Mouse (Mus musculus) ES-E14 (cell line): Measurements from ENCODE around the gene Bad.

ENCODE experiments used
- HCFC1 ChIP-seq: IDR thresholded peaks from 2 replicates; pipeline ENCODE4 v1.6.1; 2012; ENCODE audit warnings: low read length, inconsistent platforms, borderline replicate concordance; ENCODE audit not compliant: insufficient read depth
- MAFK ChIP-seq: IDR thresholded peaks from 2 replicates; pipeline ENCODE4 v1.6.1; 2014; ENCODE audit warnings: mild to moderate bottlenecking, low read depth, low read length, inconsistent platforms; ENCODE audit not compliant: insufficient read depth
- ZC3H11A ChIP-seq: IDR thresholded peaks from 2 replicates; pipeline ENCODE4 v1.6.1; 2012; ENCODE audit warnings: low read depth, mild to moderate bottlenecking, inconsistent platforms, low read length, borderline replicate concordance
- ZNF384 ChIP-seq: IDR thresholded peaks from 2 replicates; pipeline ENCODE4 v1.6.1; 2012; ENCODE audit warnings: low read depth, low read length, inconsistent platforms

DNA sequence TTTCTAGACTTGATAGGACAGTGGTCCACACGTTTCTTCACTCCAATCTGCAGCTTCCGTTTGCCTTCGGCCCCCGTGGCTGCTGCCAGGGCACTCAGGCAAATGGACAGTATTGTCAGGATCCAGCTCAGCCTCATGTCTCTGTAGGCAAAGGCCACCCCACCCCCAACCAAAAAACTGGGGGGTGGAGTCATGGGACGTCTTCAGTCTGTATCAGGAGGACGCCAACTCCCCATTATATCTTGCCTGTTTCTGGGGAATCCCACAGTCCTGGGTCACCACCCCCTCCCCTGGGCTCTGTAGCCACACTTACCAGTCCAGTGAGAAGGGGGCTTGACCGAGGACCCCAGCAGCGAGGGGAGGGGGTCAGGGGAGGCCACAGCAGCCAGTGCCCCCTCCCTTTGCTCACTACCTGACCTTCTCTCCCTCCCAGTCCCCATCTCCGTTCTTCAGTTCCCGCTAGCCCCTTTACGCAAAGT is 37.4 kb downstream of the Bad start:
- no peak for TF ChIP-seq ZC3H11A
- no peak for TF ChIP-seq MAFK
- no peak for TF ChIP-seq HCFC1
- TF ChIP-seq ZNF384 = no peak
